Mouse (Mus musculus): Measurements from ENCODE around the gene Arid5a.

GRCm38 (mm10) chr1:36269121-36269795 is 38.3 kb upstream of the Arid5a start:
- TF ChIP-seq CTCF (IDR thresholded peaks at IDR 0.05; ENCODE audit: low read depth) (no peak), EP300 (IDR thresholded peaks at IDR 0.05; ENCODE audit: low read depth) (no peak)
